Mouse (Mus musculus): ENCODE results near the gene Trim46.

Gene Trim46

GRCm38 (mm10) chr3:89271760-89272159 lies 25.7 kb upstream of the Trim46 start:
- no peak for DNase-seq (ENCODE audit: low spot score in 2 of 2)

DNA sequence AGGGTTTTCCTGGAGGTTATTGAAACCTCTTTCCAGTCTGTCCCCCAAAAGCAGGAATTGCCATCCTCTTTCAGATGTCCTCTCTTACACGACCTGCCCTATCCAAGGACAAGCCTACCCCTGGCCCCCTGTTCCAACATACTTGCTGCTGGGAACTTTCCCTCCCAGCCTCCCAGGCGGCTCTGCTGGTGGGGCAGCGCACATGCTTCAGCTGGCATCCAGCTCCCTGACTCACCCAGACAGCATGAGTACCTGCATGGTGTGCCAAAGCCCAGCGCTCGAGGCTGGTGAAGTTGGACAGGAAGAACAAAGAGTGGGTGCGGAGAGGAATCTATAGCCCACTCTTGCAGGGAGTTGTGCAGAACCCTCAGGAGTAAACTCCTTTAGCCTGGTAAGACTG lies 24.8 kb upstream of the Trim46 start:
- DNase-seq (ENCODE audit: low spot score in 2 of 2) = no peak

DNA sequence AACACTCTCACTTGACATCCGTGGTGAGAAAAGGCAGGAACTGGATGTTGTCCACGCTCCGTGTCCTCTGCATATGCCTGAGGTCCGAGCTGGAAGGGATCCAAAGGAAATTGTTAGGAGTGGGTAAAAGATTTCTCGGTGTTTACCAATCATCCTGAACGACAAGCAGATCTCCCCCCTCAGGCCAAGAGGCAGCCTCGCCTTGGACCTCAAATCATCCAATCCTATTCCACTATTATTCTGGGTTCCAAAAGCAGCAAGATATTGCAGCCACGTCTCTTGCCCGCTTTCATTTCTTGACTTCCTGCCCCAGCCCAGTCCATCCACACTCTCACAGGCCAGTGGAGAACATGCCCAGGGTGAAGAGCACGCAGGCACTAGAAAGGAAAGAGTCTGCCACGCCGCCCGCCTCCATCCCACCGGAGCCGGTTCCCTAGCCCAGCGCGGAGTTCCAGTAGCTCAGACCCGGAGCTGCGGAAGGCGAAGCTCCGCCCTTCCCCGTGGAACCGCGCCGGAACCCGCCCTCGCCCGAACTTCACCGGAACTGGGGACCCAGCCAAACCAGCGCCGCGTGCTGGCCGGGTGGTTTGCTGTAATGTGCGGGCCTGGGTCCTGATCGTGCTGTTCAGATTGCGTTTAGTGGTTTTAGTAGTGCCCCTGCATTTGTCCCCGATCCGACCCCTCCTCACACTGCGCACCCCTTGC lies 24.1 kb upstream of the Trim46 start, which contains the start of gene Slc50a1:
Slc50a1 (minus strand) TSS at position 520 of the 705 bp plus-strand sequence.
- peak; percentile 35 to 48 for DNase-seq (ENCODE audit: low spot score in 2 of 2)

- no peak for DNase-seq (ENCODE audit: low spot score in 2 of 2)
Measured at GRCm38 (mm10) chr3:89268916-89269315, 22.8 kb upstream of the Trim46 start.

DNA sequence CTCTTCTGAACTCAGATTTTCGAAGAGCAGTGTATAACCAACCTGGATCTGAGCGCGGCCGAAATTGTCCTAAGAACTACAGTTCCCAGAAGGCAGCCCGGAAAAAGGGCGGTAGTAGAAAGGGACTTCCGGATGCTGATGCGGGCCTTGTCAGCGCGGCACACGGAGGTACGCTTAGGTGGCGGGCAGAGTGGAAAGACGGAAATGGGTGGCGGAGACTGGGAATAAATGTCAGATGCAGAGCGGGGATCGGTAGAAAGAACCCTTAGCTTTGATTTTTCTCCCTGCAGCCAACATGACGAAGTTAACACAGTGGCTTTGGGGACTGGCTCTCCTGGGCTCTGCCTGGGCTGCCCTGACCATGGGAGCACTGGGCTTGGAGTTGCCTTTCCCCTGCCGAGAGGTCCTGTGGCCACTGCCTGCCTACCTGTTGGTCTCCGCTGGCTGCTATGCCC lies 20.4 kb upstream of the Trim46 start:
- DNase-seq (ENCODE audit: low spot score in 2 of 2) = peak; percentile 59 to 67

GRCm38 (mm10) chr3:89262417-89262816 lies 16.3 kb upstream of the Trim46 start:
- no peak for DNase-seq (ENCODE audit: low spot score in 2 of 2)

DNA sequence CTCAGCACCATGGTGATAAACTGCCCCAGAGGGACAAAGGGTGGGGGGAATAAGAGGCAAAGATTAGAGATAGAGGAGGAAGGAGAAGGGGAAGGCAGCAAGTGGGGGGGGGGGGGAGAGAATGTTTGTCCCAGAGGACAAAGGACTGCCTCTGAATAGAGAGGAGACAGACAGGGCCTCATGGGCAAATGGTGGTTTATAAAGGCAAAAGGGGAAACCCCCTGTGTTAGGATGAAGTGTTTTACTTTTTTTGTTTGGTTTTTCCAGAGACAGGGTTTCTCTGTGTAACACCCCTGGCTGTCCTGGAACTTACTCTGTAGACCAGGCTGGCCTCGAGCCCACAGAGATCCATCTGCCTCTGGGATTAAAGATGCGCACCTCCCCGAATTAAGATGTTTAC lies 14.1 kb upstream of the Trim46 start:
- DNase-seq (ENCODE audit: low spot score in 2 of 2) = no peak

DNA sequence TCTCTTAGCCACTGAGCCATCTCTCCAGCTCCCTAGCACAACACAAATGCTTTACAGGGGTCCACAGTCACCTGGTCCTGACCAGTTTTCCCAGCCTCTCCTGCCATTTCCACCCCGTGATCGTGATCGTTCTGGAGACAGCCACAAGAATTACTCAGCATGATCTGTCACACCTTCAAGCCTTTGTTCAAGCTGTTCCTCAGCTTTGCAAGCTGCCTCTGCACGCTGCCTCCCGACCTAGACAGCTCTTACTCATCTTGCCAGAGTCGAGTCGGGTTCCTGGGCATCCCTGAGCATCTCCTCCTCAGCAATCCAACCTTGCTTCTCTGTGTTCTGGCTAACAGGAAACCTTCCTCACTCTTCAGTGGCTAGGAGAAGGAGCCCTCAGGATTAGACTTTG lies 13.0 kb upstream of the Trim46 start, which contains the start of gene Dpm3:
Dpm3 (plus strand) TSS at position 283 of the 400 bp plus-strand sequence.
- DNase-seq (ENCODE audit: low spot score in 2 of 2) = no peak

DNA sequence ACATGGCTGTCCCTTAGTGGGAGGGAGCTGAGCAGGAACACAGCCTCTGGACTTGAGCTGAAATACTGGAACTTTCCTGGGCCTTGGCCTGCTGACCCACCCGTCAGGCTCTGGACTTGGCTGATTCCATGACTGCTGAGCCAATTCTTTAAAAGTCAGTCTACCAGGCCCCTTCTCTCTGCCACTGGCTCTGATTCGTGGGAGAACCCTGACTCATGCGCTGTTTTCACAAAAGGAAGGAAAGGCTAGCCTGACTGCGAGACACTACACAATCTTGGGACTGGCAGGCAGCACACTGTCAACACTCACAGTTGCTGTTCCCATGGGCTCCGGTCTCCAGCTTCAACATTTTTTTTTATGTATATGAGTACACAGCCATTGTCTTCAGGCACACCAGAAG lies 10.1 kb upstream of the Trim46 start:
- DNase-seq (ENCODE audit: low spot score in 2 of 2) = no peak

DNA sequence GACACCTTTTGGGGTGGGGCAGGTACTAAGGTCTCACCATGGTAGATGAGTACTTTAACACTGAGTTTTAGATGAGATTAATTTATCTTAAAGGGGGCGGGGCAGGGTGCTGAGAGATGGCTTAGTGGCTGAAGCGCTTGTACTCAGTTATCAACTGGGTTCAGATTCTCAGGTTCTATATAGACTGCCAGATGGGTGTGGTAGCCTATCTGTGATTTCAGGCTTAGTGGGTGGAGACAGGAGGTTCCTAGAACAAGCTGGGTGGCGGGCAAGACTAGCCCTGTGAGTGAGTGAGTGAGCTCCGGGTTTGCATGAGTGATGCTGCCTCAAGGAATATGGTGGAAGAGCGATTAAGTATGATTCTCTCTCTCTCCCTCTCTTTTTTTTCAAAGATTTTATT lies 8.9 kb upstream of the Trim46 start:
- DNase-seq (ENCODE audit: low spot score in 2 of 2) = no peak

DNA sequence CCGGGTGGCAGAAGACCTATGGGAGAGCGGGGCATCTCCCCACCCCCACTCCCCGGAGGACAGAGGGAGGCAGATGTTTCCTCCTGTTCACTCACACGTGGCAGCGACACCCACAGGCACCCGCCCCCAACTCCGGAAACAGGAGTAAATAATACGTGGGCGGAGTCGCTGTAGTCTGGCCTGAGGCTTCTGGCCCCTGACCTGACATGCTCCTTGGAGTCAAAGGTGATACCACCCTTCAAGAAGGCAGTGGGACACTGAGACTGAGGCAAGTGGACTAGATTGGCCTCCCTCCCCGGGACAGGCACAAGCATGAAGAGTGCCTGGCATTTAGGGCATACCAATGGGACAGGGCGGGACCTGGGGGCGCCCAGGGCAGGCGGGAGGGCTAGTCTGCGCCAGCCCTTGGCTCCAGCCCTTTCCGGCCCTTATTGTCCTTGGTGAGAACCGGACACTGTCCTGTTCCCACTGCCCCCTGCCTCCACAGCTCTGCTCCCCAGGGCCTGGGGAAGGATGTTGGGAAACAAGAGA lies 5.3 kb upstream of the Trim46 start:
- peak; percentile 72 to 76 for DNase-seq (ENCODE audit: low spot score in 2 of 2)

GRCm38 (mm10) chr3:89250435-89251040 lies 4.4 kb upstream of the Trim46 start:
- peak; percentile 61 to 77 for DNase-seq (ENCODE audit: low spot score in 2 of 2)

- no peak for DNase-seq (ENCODE audit: low spot score in 2 of 2)
Measured at GRCm38 (mm10) chr3:89247466-89247865, 1.4 kb upstream of the Trim46 start.

- DNase-seq (ENCODE audit: low spot score in 2 of 2) = peak in 1 of 2 experiments; percentile 45
Measured at GRCm38 (mm10) chr3:89245688-89246171, 379 bp downstream of the Trim46 start, which contains the start of gene Krtcap2. TSS of gene Krtcap2 (plus strand) at chr3:89245966.

- no peak for DNase-seq (ENCODE audit: low spot score in 2 of 2)
Measured at GRCm38 (mm10) chr3:89244982-89245687, 974 bp downstream of the Trim46 start.

- DNase-seq (ENCODE audit: low spot score in 2 of 2) = peak; percentile 49 to 55
Measured at GRCm38 (mm10) chr3:89244158-89244981, 1.7 kb downstream of the Trim46 start.

GRCm38 (mm10) chr3:89243609-89244008 lies 2.5 kb downstream of the Trim46 start:
- peak; percentile 68 to 77 for DNase-seq (ENCODE audit: low spot score in 2 of 2)

GRCm38 (mm10) chr3:89242331-89242895 lies 3.7 kb downstream of the Trim46 start:
- peak; percentile 76 to 82 for DNase-seq (ENCODE audit: low spot score in 2 of 2)

DNA sequence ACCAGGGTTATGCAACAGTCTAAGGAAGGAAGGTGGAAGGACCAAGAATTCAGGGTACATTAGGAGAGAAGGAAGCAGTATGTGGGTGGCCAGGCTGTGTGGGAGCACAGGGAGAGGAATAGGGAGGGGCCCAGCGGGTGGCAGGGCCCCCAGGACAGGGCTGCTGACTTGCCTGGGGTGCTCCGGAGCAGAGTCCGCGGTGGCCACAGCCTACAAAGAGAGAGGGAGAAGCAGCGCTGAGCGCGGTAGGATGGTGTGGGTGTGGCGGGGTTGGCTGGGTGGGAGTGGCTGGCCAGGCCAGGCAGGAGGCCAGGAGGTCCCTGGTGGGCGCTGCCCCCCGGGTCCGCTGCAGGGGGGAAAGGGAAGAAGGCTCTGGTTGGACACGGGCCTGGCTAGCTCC lies 7.6 kb downstream of the Trim46 start:
- no peak for DNase-seq (ENCODE audit: low spot score in 2 of 2)

GRCm38 (mm10) chr3:89237682-89238081 lies 8.4 kb downstream of the Trim46 start:
- no peak for DNase-seq (ENCODE audit: low spot score in 2 of 2)

DNA sequence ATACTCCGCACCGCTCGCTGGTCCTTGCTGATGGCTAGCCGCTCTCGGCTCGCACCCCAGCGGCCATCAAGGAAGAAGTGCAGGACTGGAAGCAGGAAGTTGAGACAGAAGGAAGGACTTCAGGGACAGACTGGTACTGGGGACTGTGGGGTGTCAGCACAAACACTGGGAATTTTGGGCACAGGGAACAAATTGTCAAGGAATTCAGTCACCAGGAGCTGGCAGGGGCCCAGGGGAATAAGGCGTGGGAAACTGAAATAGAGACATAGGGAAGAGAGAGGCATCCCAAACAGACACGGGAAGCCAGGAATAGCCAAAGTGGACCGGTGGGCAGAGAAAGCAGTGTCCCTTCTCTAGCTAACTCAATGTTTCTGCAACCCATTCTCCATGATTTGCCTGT lies 9.6 kb downstream of the Trim46 start:
- no peak for DNase-seq (ENCODE audit: low spot score in 2 of 2)
